Mouse (Mus musculus): ENCODE results near the gene Phrf1. TPM values are rescaled to one million over a fixed set of nuclear protein-coding genes. Genes with fewer than 3 reads are reported as not detected.
A peak's percentile ranks its signal among the peaks of the same experiment; 100 is the strongest.
"Not testable (repeated sequence)": the region's sequence is repeated elsewhere in the genome, so short reads cannot be mapped to it uniquely, and the experiment has no call there.

The Phrf1 gene
- polyA plus RNA-seq, 1 experiment from 2014 or later, result 56.7 TPM

- H3K4me1 ChIP-seq (ENCODE audit: control insufficient read depth, insufficient read depth, low read length), result peaks cover 19% of the 10 kb centered on the region
- no peak for ATAC-seq
- H3K27me3 ChIP-seq (replicated peaks; ENCODE audit: control insufficient read depth, insufficient read depth, low read length), result no peaks in the 10 kb centered on the region
- WGBS, result 78% methylated on average over 6 of the region's 6 CpGs
- no peak overlapping the region for H3K4me3 ChIP-seq (ENCODE audit: low read length)
- no peak overlapping the region for H3K9ac ChIP-seq (ENCODE audit: low read depth, low read length)
- no peaks in the 10 kb centered on the region for H3K9me3 ChIP-seq (ENCODE audit: control insufficient read depth, low read length)
- no peaks in the 10 kb centered on the region for H3K36me3 ChIP-seq (ENCODE audit: control insufficient read depth, insufficient read depth, low read length)
- H3K27ac ChIP-seq (ENCODE audit: low read length), result no peak overlapping the region
- H3K4me2 ChIP-seq (ENCODE audit: low read depth, low read length), result no peak overlapping the region
Measured at GRCm38 (mm10) chr7:141226535-141226934, 2.0 kb upstream of the Phrf1 start.

GRCm38 (mm10) chr7:141227796-141228195, 788 bp upstream of the Phrf1 start:
- ATAC-seq, result peak; percentile 16; the same call in 1 of the 2 replicates
- H3K27ac ChIP-seq (ENCODE audit: low read length), result no peak overlapping the region
- H3K4me2 ChIP-seq (ENCODE audit: low read depth, low read length), result no peak overlapping the region
- no peaks in the 10 kb centered on the region for H3K9me3 ChIP-seq (ENCODE audit: control insufficient read depth, low read length)
- H3K4me1 ChIP-seq (ENCODE audit: control insufficient read depth, insufficient read depth, low read length), result peaks cover 11% of the 10 kb centered on the region
- peaks cover 4% of the 10 kb centered on the region; the same call in 1 of the 2 replicates for H3K36me3 ChIP-seq (ENCODE audit: control insufficient read depth, insufficient read depth, low read length)
- WGBS, result 79% methylated on average over 4 of the region's 4 CpGs
- no peak overlapping the region for H3K4me3 ChIP-seq (ENCODE audit: low read length)
- no peaks in the 10 kb centered on the region for H3K27me3 ChIP-seq (replicated peaks; ENCODE audit: control insufficient read depth, insufficient read depth, low read length)
- 0 out of 2 replicates have a peak overlapping the region, but pooled peaks have one; percentile 15 for H3K9ac ChIP-seq (ENCODE audit: low read depth, low read length)

- 44% methylated on average over 6 of the region's 6 CpGs for WGBS
- Histone ChIP-seq H3K27me3 (replicated peaks; ENCODE audit: control insufficient read depth, insufficient read depth, low read length) (no peaks in the 10 kb centered on the region), H3K27ac (ENCODE audit: low read length) (no peak overlapping the region), H3K9ac (ENCODE audit: low read depth, low read length) (peak overlapping the region; percentile 98), H3K4me3 (ENCODE audit: low read length) (peak overlapping the region; percentile 82), H3K4me2 (ENCODE audit: low read depth, low read length) (peak overlapping the region; percentile 79), H3K36me3 (ENCODE audit: control insufficient read depth, insufficient read depth, low read length) (peaks cover 12% of the 10 kb centered on the region), H3K9me3 (ENCODE audit: control insufficient read depth, low read length) (no peaks in the 10 kb centered on the region), H3K4me1 (ENCODE audit: control insufficient read depth, insufficient read depth, low read length) (peaks cover 8% of the 10 kb centered on the region)
- ATAC-seq, result no peak
Measured at GRCm38 (mm10) chr7:141229702-141230101, 1.1 kb downstream of the Phrf1 start.

- Histone ChIP-seq H3K9me3 (ENCODE audit: control insufficient read depth, low read length) (no peaks in the 10 kb centered on the region), H3K4me3 (ENCODE audit: low read length) (no peak overlapping the region), H3K27me3 (replicated peaks; ENCODE audit: control insufficient read depth, insufficient read depth, low read length) (no peaks in the 10 kb centered on the region), H3K9ac (ENCODE audit: low read depth, low read length) (no peak overlapping the region), H3K4me1 (ENCODE audit: control insufficient read depth, insufficient read depth, low read length) (peaks cover 8% of the 10 kb centered on the region), H3K36me3 (ENCODE audit: control insufficient read depth, insufficient read depth, low read length) (peaks cover 15% of the 10 kb centered on the region), H3K27ac (ENCODE audit: low read length) (no peak overlapping the region), H3K4me2 (ENCODE audit: low read depth, low read length) (no peak overlapping the region)
- no peak for ATAC-seq
- 87% methylated on average over 4 of the region's 4 CpGs for WGBS
Measured at GRCm38 (mm10) chr7:141230570-141230969, 2.0 kb downstream of the Phrf1 start.

GRCm38 (mm10) chr7:141231111-141231510, 2.5 kb downstream of the Phrf1 start:
- Histone ChIP-seq H3K9ac (ENCODE audit: low read depth, low read length) (no peak overlapping the region), H3K27ac (ENCODE audit: low read length) (no peak overlapping the region), H3K4me2 (ENCODE audit: low read depth, low read length) (no peak overlapping the region), H3K4me3 (ENCODE audit: low read length) (no peak overlapping the region), H3K4me1 (ENCODE audit: control insufficient read depth, insufficient read depth, low read length) (peaks cover 8% of the 10 kb centered on the region), H3K27me3 (replicated peaks; ENCODE audit: control insufficient read depth, insufficient read depth, low read length) (no peaks in the 10 kb centered on the region), H3K36me3 (ENCODE audit: control insufficient read depth, insufficient read depth, low read length) (peaks cover 18% of the 10 kb centered on the region), H3K9me3 (ENCODE audit: control insufficient read depth, low read length) (no peaks in the 10 kb centered on the region)
- no peak for ATAC-seq
- 93% methylated on average over 3 of the region's 3 CpGs for WGBS

- Histone ChIP-seq H3K4me2 (ENCODE audit: low read depth, low read length) (no peak overlapping the region), H3K27me3 (replicated peaks; ENCODE audit: control insufficient read depth, insufficient read depth, low read length) (no peaks in the 10 kb centered on the region), H3K36me3 (ENCODE audit: control insufficient read depth, insufficient read depth, low read length) (peaks cover 19% of the 10 kb centered on the region), H3K4me1 (ENCODE audit: control insufficient read depth, insufficient read depth, low read length) (peaks cover 8% of the 10 kb centered on the region), H3K9me3 (ENCODE audit: control insufficient read depth, low read length) (no peaks in the 10 kb centered on the region), H3K9ac (ENCODE audit: low read depth, low read length) (no peak overlapping the region), H3K27ac (ENCODE audit: low read length) (no peak overlapping the region), H3K4me3 (ENCODE audit: low read length) (no peak overlapping the region)
- no peak for ATAC-seq
- WGBS, result 93% methylated on average over 9 of the region's 10 CpGs
Measured at GRCm38 (mm10) chr7:141231551-141231950, 3.0 kb downstream of the Phrf1 start.

GRCm38 (mm10) chr7:141250486-141250885, 21.9 kb downstream of the Phrf1 start:
- not testable (repeated sequence) for H3K27ac ChIP-seq (ENCODE audit: low read length); H3K4me2 ChIP-seq (ENCODE audit: low read depth, low read length); ATAC-seq; H3K9ac ChIP-seq (ENCODE audit: low read depth, low read length); H3K4me3 ChIP-seq (ENCODE audit: low read length); H3K4me1 ChIP-seq (ENCODE audit: control insufficient read depth, insufficient read depth, low read length); H3K9me3 ChIP-seq (ENCODE audit: control insufficient read depth, low read length); H3K27me3 ChIP-seq (replicated peaks; ENCODE audit: control insufficient read depth, insufficient read depth, low read length)
- WGBS, result 81% methylated on average over 4 of the region's 4 CpGs
- H3K36me3 ChIP-seq (ENCODE audit: control insufficient read depth, insufficient read depth, low read length), result peaks cover 32% of the 10 kb centered on the region

- peaks cover 44% of the 10 kb centered on the region for H3K36me3 ChIP-seq (ENCODE audit: control insufficient read depth, insufficient read depth, low read length)
- H3K4me1 ChIP-seq (ENCODE audit: control insufficient read depth, insufficient read depth, low read length), result no peaks in the 10 kb centered on the region
- H3K4me3 ChIP-seq (ENCODE audit: low read length), result no peak overlapping the region
- no peak for ATAC-seq
- WGBS, result 90% methylated on average over 10 of the region's 10 CpGs
- H3K9ac ChIP-seq (ENCODE audit: low read depth, low read length), result no peak overlapping the region
- H3K4me2 ChIP-seq (ENCODE audit: low read depth, low read length), result no peak overlapping the region
- H3K27me3 ChIP-seq (replicated peaks; ENCODE audit: control insufficient read depth, insufficient read depth, low read length), result no peaks in the 10 kb centered on the region
- no peak overlapping the region for H3K27ac ChIP-seq (ENCODE audit: low read length)
- no peaks in the 10 kb centered on the region for H3K9me3 ChIP-seq (ENCODE audit: control insufficient read depth, low read length)
Measured at GRCm38 (mm10) chr7:141256159-141256558, 27.6 kb downstream of the Phrf1 start.

GRCm38 (mm10) chr7:141261480-141261879, 32.9 kb downstream of the Phrf1 start:
- peaks cover 42% of the 10 kb centered on the region for H3K36me3 ChIP-seq (ENCODE audit: control insufficient read depth, insufficient read depth, low read length)
- H3K4me3 ChIP-seq (ENCODE audit: low read length), result no peak overlapping the region
- H3K27ac ChIP-seq (ENCODE audit: low read length), result no peak overlapping the region
- no peak overlapping the region for H3K4me2 ChIP-seq (ENCODE audit: low read depth, low read length)
- H3K9ac ChIP-seq (ENCODE audit: low read depth, low read length), result no peak overlapping the region
- 93% methylated on average over 3 of the region's 3 CpGs for WGBS
- H3K27me3 ChIP-seq (replicated peaks; ENCODE audit: control insufficient read depth, insufficient read depth, low read length), result no peaks in the 10 kb centered on the region
- no peaks in the 10 kb centered on the region for H3K9me3 ChIP-seq (ENCODE audit: control insufficient read depth, low read length)
- no peak for ATAC-seq
- peaks cover 10% of the 10 kb centered on the region for H3K4me1 ChIP-seq (ENCODE audit: control insufficient read depth, insufficient read depth, low read length)

GRCm38 (mm10) chr7:141263640-141264039, 35.1 kb downstream of the Phrf1 start:
- H3K9ac ChIP-seq (ENCODE audit: low read depth, low read length), result no peak overlapping the region
- H3K4me3 ChIP-seq (ENCODE audit: low read length), result no peak overlapping the region
- no peaks in the 10 kb centered on the region for H3K27me3 ChIP-seq (replicated peaks; ENCODE audit: control insufficient read depth, insufficient read depth, low read length)
- H3K27ac ChIP-seq (ENCODE audit: low read length), result no peak overlapping the region
- H3K9me3 ChIP-seq (ENCODE audit: control insufficient read depth, low read length), result no peaks in the 10 kb centered on the region
- peaks cover 28% of the 10 kb centered on the region for H3K36me3 ChIP-seq (ENCODE audit: control insufficient read depth, insufficient read depth, low read length)
- 90% methylated on average over 13 of the region's 13 CpGs for whole genome bisulfite sequencing
- H3K4me2 ChIP-seq (ENCODE audit: low read depth, low read length), result no peak overlapping the region
- peaks cover 12% of the 10 kb centered on the region for H3K4me1 ChIP-seq (ENCODE audit: control insufficient read depth, insufficient read depth, low read length)
- no peak for ATAC-seq

Measured in intestine, embryonic 16.5 days (tissue).